Mouse (Mus musculus): ENCODE measurements around the gene Nfib. TPM values are rescaled to one million over a fixed set of nuclear protein-coding genes. Genes with fewer than 3 reads are reported as not detected.

Nfib gene
- polyA plus RNA-seq, 1 experiment from 2014 or later, result 10.4 TPM

DNA sequence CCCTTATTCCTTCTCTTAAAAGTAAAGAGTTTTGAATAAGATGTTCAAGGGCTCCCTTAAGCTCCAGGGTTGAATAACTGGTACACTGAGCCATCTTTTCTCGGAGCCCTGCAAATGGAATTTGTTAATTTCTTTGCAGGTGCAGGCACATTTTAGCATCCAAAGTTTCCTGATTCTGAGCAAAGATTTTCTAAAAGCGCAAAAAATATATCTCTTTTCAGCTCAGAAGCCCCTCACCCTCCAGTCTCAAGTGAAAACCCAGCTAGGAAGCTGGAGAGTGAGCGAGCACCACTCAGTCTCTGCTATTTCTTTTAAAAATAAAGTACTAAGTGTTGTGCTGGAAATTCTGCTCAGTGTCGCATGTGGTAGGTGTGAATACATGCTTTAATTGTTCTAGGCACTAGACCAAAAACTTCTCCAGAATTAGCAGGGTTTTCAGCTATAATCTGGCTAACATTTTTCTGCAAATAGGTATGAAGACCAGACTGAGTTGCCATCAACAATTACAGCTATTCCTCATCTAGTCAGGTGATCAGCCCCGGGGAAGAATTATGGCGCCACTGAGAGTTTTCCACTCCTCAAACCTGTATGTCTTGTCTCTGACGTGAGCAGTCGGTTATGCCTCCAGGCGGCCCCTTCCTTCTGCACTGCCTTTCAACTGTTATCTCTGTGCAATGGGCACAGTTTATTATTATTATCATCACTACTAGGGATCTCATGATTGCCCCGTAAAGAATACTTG is 162.7 kb downstream of the Nfib start:
- no peak for DNase-seq (ENCODE audit: low spot score)

DNA sequence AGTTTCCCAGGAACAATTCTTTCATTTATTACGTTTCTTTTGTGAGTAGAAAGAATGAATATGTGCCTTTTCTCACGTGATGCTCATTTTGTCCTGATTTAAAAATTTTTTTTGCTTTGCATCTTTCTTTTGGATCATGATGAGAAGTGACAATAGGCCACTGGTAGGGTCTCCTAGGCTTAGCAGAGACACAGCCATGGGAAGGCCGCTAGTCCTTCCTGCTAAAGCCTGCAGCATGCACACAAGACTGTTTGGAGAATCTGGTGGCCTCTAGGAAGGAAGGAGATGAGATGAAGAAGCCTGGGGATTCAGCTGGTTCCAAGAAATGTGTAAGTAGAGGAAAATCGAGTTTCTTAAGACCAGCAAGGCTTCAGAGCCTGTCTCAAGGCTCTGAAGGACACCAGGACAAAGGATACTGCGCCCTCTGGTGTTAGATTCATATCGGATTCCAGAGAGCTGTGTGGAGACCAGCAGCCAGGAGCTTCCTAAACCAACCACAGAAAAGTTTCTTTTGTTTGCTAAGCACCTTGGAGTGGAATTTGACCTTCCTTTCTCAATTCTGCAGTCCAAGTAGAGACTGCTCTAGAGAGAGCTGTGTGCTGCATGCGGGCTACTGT is 163.5 kb downstream of the Nfib start:
- DNase-seq (ENCODE audit: low spot score), result peak; percentile 10

DNA sequence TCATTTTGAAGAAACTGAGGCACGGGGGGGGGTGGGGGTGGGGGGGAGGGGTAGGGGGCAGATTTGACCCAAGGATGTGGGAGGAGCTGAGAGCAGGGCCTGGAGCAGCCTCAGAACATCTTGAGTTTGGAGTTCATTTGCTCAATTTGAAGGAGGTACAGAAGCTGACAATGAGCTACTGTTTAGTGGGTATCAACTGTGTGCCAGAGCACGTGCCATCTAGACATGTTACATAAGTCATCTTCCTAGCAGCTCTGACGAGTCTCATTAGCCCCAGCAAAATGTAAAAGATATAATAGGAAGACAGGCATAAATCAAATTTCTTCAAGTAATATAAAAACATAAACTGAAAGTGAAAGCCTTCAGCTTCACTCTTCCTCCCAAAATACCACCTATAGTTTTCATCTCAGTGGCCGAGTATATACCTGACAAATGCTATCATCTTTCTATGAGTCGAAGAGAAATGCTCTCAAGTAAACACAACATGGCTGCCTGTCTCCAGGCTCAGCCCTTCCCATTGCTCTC is 165.0 kb downstream of the Nfib start:
- DNase-seq (ENCODE audit: low spot score), result no peak

DNA sequence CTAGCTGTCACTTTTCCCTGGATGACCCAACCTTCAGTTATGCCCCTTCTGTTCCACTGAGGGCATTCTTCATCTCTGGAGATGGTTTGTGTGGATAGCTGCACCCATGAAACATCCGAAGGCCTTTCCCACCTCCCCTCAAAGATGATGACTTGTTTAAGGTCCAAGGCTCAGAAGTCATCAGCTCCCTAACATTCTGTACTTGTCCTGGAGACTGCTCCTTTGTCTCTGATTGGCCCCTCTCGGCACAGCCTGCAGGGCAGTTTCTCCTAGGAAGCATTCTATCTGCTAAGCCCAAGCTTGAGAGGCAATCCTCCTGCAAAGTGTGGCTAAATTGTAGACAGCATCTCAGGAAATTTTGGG is 165.5 kb downstream of the Nfib start:
- DNase-seq (ENCODE audit: low spot score), result no peak

DNA sequence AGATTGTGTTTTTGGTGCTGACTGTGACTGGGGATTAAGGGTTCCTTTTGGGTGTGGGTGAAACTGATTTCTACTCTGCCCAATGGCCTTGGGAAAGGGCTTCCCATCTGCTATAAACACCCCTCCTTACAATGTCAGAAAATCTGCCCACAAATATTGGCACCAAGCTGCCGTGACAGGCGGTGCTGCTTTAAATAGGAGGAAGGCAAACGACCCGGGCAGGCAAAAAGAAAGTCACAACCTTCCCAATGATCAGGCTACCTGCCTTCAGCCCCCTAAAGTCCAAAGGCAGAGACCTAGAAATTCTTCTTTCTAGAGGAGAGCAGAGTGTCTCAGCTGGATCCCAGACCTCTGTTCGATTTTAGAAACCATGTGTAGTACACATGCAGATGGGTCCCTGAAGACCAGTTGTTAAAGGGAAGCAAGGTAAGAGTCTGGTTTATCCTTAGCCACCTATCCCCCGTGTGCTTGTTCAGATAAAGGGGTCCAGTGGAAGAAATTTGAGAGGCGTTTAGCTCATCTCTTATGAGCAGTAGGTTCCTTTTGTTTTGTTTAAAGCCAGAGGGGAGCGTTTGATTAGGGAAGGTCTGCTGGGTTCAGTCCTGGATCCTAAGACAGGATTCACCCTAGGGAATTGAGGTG is 166.0 kb downstream of the Nfib start:
- no peak for DNase-seq (ENCODE audit: low spot score)

DNA sequence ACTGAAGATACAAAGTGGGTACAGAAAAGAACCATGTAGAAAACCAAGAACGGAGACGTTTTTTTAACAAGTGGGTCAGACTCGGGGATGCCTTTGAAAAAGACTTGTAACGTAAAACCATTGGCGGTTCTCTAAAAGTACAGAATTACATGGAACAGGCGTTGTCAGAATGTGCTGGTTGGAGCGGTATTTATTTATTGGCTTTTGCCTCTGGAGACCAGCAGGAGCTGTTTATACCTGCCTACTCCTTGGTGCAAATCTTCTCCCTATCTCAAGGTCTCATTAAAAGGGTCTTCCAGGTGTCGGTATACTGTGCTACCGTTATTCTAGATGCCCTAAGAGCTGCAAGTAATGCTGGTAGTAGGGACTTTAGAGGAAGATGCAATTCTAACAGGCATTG is 166.7 kb downstream of the Nfib start:
- no peak for DNase-seq (ENCODE audit: low spot score)

DNA sequence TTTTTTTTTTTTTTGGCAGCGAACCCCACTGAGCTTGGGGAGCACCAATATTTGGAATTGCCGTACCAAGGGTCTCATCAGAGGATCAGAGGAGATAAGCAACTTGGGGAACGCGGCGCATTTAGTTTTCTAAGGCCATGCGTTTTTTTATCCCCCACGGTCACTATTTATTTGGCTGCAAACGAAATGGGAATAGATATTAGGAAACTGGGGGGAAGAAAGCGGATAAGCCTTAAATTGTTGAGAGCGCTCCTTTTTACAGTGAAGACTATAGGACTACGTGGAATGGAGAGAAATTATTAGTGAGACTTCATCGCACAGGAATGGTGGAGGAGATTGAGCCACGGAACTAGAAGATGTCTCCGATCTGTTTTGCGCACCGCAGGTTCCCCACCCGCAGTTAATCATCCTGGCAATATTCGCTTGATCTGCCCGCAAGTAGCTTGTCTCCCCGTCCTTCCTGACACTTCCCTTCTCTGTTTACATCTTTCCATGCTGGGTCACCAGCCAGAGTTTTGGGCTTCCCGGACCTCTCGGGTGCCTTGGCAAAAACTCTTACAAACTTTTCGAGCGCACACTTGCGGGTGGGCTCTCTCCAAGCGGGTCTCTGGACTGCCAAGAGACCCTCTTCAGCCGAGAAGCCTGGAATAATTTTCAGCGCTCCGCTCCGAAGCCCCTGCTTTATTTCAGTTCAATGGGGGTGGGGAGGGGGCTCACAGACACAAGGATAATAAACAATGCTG is 167.3 kb downstream of the Nfib start:
- no peak for DNase-seq (ENCODE audit: low spot score)

DNA sequence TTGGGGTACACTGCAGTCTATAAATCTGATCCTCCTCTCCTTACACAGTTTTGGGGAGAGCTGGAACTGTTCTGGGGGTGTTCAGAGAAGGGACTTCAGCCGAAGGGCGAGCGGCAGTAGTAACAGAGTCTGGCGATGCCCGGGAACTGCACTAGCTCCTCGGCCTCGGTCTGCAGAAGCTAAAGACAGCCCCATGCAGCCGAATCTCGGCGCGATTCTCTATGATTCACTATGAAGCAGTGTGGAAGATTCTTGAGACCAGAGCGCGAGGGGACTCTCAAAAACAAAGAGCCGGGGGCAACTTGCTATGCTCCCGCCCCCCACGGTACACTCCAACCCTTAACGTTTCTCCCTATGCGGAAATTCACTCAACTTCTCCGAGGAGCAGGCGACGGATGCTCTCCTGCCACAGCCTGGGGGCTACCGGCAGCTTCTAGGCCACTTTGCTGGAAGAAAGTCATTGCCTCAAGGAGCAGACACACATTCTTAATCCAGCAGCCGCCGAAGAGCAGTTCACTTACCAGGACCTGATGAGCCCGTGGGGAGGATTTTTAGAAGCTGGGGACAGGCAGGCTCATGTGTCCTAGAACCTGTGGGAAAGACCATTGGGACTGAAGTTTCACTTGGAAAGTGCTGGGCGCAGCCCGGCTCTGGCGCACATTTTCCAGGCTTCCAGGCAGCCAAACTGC is 168.1 kb downstream of the Nfib start:
- DNase-seq (ENCODE audit: low spot score), result no peak

DNA sequence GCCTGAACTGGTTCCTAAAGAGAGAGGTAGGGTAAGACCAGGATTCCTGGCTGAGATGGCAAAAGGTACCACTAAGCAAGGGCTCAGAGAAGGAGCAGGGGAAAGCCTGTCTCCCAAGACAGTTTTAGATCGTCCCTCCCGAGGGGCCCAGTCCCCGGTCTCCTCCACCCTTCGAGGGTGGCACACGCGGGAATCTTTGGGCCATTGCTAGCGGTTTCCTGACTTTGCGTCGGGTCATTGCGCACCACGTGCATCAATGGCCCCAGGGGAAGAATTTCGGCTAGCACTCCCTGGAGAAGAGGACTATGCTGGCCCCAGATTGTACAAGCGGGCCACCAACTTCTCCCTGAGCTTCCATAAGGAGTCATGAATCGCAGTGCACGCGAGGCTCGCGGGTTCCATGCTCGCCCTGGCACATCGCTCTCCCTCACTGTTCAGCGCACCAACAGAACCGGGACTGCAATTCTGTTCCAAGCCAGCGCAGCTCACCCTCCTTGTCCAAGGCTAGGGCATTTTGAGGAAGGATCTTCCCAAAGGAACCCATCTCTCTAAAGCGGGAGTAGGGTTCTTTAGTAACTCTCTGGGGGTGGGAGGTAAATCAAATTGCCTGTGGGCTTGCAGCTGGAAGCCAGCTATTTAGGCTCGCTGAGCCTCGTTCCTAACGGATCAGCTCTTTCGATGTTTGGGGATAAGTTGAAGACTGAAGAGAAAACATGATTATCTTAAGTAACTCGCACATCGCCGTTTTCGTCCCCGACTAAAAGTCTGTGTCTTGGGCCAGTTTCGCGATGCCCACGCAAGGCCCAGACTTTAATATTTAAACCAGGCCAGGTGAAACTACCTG is 168.9 kb downstream of the Nfib start:
- no peak for DNase-seq (ENCODE audit: low spot score)

DNA sequence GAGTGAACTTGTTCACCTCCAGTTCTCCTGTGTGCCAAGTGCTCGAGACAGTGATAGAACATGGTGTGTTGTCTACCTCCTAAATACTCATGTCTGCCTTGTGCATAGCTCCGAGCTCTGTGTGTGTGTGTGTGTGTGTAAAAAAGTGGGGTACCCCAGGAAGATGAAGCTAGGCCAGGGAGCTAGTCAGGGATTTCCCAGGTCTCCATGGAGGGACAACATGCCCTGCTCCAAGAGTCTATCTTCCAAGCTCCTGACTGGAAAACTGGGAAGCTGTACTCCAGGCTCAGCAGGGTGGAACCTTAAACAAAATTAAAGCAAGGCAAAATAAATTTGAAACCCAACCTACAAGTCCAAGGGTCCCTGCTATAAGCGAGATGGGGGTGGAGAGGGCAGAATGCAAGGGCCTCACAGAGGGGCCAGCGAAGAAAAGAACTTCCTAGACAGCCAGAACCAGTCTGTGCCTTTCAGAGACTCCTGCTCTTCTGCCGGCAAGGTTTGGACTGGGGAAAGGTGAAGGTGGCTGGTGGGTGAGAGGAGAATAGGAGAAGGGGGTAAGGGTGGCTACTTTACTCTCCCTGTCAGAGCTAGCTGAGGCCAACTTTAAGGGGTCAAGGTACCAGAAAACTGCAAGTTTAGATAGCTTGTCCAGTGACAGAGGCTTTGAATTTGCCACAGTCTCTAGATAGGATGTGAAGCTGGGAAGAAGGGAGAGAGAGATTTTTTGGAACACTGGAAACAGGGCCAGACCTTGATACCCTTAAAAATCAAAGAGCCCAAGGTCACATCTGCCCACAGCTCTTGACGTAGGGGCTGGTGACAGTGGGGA is 169.7 kb downstream of the Nfib start:
- DNase-seq (ENCODE audit: low spot score), result no peak

DNA sequence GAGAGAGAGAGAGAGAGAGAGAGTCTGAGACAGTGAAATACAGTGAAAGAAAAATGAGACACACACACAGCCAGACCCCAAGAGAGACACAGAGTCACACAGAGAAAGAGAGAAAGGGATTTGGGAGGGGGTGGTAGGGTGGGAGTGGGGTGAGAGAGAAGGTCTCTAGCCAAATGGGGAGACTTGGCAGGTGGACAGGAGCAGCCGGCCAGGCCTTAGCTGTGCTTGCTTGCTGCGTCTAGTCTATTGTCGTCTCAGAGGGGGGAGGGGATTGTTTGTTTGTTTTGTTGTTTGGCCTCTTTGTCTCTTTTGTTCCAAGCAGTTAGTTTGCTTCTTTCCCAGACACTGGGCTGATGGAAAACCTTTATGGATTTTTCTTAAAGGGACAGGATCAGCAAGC is 172.3 kb downstream of the Nfib start:
- no peak for DNase-seq (ENCODE audit: low spot score)

DNA sequence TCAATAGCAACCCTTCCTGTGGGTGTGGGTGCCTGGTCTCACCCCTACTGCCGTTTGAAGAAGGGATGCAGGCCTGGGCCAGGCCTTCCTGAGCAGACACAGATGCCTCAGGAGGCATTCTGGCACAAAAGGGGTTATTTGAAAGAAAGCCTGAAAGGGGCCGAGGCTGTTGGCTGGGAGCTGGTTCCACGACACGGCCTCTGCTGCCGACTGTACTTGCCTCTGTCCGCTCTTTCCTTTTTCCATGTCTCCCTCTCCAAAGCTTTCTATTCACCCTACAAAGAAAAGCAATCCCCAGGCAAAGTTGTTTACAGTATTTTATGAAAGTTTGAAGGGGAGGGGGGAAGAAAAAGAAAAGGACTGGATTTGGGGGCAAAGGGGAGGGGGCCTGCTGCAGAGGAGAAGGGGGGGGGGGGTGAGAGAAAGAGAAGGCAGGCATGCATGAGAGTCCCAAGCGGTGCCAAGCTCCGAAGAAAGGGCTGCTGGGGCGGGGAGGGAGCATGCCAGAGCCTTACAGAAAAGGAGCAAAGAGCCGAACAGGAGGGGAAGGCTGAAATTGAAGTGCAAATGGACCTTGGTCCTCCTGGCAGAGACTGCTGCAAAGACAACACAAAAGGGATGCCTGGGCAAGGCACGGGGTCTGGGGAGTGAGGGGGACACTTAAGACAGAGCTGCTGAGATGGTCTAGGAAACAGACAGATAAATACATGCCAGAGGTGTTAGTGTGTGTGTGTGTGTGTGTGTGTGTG is 172.9 kb downstream of the Nfib start:
- no peak for DNase-seq (ENCODE audit: low spot score)

DNA sequence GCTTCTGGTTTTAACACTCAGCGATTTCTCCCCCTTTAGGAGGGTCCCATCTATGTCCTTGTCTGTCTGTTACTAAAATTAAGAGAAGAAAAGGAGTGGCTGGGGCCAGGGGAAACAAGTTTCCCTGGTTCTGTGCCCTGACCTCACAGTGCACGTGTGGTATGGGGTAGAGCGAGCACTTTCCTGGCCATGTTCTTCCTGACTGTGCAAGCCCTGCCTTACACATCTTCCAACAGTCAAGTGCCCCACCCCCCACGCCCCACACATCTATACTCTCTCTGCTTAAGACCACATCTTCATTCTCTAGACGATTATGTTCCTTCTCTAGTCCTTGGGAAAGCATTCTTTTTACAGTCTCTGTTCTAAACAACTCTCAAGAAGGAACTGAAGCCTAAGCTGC is 173.6 kb downstream of the Nfib start:
- no peak for DNase-seq (ENCODE audit: low spot score)

DNA sequence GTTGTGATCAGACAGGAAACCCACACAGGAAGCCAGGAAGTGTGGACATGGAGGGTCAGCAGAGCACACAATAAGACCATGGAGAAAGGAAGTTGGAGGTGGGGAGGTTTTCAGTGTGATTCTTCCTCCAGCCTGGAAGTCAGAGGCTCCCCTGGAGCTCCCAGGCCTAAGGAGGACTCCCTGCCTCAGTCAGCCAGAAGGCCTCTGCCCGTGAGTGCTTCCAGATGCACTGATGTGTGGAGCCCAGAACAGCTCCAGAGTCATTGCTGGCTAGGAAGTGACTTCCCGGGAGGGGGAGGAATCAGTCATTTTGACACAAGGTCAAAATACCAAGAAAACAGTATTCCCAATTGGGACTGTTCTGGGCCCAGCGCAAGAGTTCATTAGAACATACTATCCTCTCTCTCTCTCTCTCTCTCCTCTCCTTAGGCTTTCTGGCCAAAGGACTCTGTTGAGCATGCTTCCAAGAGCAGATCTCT is 174.6 kb downstream of the Nfib start:
- no peak for DNase-seq (ENCODE audit: low spot score)

DNA sequence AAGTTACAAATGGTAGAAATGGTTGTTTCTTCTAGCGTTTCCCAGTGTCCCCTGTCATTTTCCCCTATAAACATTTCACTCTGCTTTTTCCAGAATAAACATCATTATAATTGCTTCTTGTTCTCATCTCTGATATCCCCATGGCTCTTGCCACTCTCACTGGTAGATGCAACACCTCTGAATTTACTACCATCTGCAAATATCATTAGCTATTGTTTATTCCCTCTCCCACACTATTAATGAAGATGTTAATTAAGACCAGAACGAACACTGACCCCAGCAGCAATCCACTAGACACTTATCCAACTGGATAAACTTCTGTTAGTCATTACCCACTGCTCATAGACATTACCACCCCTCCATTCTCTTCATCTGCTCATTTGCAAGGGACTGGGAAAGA is 176.6 kb downstream of the Nfib start:
- no peak for DNase-seq (ENCODE audit: low spot score)

DNA sequence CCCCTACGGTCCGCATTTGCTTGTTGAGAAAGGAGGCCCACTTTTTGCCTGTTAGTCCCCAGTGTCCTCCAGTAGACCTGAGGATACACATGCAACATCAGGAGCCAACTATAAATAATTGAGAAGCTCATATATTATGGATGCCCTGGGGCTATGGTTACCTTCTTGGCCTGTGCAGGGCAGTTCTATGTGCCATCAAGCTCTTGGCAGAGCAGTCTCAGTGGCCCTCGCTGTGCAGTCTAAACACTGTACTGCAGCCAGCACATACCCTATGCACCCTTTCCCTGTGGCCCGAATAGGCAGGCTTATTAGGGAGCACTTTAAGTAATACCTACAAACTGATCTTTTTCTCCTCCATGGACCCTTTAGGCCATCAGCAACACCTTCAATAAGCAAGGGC is 185.6 kb downstream of the Nfib start:
- no peak for DNase-seq (ENCODE audit: low spot score)

DNA sequence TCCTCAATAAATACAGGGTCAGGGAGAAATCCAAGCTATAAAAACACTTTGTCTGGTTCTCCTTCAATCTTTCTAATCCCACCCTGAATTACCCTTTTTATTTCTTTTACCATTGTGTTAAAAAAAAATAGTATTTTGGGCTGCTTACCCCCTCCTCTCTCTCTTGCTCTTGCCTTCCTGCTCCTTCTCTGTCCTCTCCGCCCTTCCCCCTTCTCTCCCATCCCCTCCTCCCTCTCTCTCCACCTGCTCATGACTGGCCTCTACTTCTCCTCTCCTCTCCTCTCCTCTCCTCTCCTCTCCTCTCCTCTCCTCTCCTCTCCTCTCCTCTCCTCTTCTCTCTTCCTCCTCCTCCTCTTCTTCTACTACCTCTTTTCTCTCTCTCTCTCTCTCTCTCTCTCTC is 187.4 kb downstream of the Nfib start:
- DNase-seq (ENCODE audit: low spot score), result no peak

DNA sequence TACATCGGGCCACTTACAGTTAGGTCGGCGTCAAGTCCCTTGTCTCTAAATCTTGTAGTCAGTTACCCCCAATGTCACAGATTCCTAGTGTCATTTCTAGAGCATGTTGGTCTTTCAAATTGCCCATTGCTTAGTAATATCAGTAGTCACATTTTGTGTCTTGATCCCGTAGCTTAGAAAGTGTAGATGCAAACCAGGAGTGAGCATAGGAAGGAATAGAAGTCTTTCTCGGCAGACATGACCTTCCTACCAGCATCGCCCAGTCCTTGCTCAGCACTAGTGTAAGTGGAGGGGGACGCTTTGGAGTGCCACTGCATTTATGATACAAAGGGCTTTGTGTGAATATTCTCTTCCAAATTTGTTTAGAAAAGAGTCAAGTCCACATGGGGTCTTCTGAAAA is 188.2 kb downstream of the Nfib start:
- DNase-seq (ENCODE audit: low spot score), result no peak

Measured in thymus, postnatal 0 days (tissue).